Mouse (Mus musculus): ENCODE results near the gene Dusp5. TPM values are rescaled to one million over a fixed set of nuclear protein-coding genes. Genes with fewer than 3 reads are reported as not detected.
"Not testable (repeated sequence)": the region's sequence is repeated elsewhere in the genome, so short reads cannot be mapped to it uniquely, and the experiment has no call there.

The Dusp5 gene
- polyA plus RNA-seq, 1 experiment from 2014 or later = 5.0 TPM

DNA sequence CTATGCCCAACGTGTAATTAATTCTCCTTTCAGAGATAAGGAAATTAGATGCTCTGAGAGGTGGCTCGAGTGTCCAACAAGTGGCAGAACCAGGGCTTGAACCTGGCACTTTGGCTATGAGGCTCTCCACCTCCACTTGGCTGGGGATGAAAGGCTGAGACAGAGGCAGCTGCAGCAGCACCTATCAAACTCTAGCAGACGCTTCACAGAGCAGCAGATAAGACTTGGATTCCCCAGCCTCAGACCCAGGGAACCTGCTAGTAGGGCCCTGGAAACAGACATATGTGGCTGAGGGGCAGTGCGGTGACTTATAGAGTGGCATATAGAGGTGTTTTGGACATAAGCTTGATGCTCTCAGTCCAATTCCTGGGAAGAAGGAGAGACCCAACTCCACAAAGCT is 36.4 kb upstream of the Dusp5 start:
- ATAC-seq (ENCODE audit: insufficient read depth, low FRiP score, low TSS enrichment) (no peak), DNase-seq (ENCODE audit: low spot score) (no peak)
- Histone ChIP-seq H3K4me3 (ENCODE audit: low read depth, low read length) (no peak overlapping the region), H3K27me3 (ENCODE audit: control insufficient read depth, insufficient read depth, low read length) (no peaks in the 10 kb centered on the region), H3K9me3 (ENCODE audit: control insufficient read depth, low read length) (no peaks in the 10 kb centered on the region), H3K9ac (ENCODE audit: low read length) (no peak overlapping the region), H3K36me3 (ENCODE audit: control insufficient read depth, insufficient read depth, low read length) (no peaks in the 10 kb centered on the region), H3K4me2 (ENCODE audit: low read depth) (no peak overlapping the region), H3K27ac (ENCODE audit: low read depth, low read length) (no peak overlapping the region), H3K4me1 (ENCODE audit: control insufficient read depth, insufficient read depth, low read length) (no peaks in the 10 kb centered on the region)
- WGBS = 80% methylated on average over 4 of the region's 4 CpGs

DNA sequence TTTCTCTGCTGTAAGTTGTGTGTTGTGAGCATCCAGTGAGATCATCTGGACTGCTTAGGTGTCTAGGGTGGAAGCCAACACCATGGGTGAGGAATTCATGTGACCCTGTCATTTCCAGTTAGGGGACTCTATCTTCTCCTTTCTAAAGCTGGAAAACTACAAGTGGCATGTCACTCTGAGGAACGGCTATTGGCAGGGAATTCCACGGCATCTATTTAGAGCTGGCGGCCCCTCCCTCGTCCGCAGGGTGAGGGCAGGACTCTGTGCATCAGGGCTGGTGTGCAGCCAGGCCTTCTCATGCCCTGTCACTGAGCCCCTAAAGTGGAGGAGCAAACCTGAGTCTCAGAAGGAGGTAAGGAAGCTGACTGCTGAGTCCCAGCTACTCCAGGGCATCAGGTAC is 35.0 kb upstream of the Dusp5 start:
- Histone ChIP-seq H3K9ac (ENCODE audit: low read length) (no peak overlapping the region), H3K9me3 (ENCODE audit: control insufficient read depth, low read length) (no peaks in the 10 kb centered on the region), H3K27ac (ENCODE audit: low read depth, low read length) (no peak overlapping the region), H3K4me1 (ENCODE audit: control insufficient read depth, insufficient read depth, low read length) (no peaks in the 10 kb centered on the region), H3K27me3 (ENCODE audit: control insufficient read depth, insufficient read depth, low read length) (no peaks in the 10 kb centered on the region), H3K36me3 (ENCODE audit: control insufficient read depth, insufficient read depth, low read length) (no peaks in the 10 kb centered on the region), H3K4me3 (ENCODE audit: low read depth, low read length) (no peak overlapping the region), H3K4me2 (ENCODE audit: low read depth) (no peak overlapping the region)
- 69% methylated on average over 5 of the region's 5 CpGs for WGBS
- DNase-seq (ENCODE audit: low spot score) = no peak
- no peak for ATAC-seq (ENCODE audit: insufficient read depth, low FRiP score, low TSS enrichment)

DNA sequence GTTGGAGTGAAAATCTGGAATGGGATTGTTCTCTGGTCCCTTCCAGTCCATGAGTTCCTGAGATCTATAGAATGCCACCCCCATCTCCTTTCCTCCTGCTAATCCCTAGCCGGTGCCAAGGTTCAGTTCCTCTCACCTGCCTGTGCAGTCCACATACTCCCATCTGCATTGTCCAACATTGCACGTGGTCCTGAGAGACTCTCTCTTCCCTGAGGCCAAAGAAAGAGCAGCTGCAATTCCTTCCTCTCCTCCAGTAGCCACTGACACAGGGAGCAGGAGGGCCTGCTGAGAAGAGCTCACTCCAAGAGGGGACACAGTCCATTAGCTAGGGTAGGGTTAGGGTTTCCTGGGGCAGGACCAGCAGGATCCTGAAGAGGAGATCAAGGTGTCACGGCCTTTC is 31.0 kb upstream of the Dusp5 start:
- no peak overlapping the region for H3K4me3 ChIP-seq (ENCODE audit: low read depth, low read length)
- H3K36me3 ChIP-seq (ENCODE audit: control insufficient read depth, insufficient read depth, low read length) = no peaks in the 10 kb centered on the region
- no peak overlapping the region for H3K4me2 ChIP-seq (ENCODE audit: low read depth)
- WGBS = 72% methylated on average over 3 of the region's 3 CpGs
- H3K9ac ChIP-seq (ENCODE audit: low read length) = no peak overlapping the region
- no peaks in the 10 kb centered on the region for H3K27me3 ChIP-seq (ENCODE audit: control insufficient read depth, insufficient read depth, low read length)
- 0 out of 2 replicates have a peak, but pooled peaks cover 3% of the 10 kb centered on the region for H3K4me1 ChIP-seq (ENCODE audit: control insufficient read depth, insufficient read depth, low read length)
- no peaks in the 10 kb centered on the region for H3K9me3 ChIP-seq (ENCODE audit: control insufficient read depth, low read length)
- no peak for ATAC-seq (ENCODE audit: insufficient read depth, low FRiP score, low TSS enrichment)
- peak; percentile 8 for DNase-seq (ENCODE audit: low spot score)
- H3K27ac ChIP-seq (ENCODE audit: low read depth, low read length) = no peak overlapping the region

DNA sequence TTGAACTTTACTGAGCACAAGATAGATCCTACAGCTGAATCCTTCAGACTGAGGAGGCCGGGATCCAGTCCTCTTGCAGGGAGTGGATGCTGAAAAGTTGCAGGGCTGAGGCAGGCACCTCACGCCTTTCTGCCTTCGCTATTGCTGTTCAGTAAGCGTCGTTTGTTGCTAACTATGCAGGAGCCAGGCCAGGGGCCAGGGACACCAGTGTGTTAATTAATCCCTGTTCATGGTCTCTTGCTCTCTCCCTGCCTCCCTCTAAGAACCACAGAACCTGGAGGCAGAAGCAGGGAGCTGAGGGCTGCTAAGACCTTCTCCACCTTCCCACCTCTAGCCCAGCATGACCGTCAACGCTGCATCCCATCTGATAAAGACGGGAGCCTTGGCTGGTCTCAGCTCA is 29.9 kb upstream of the Dusp5 start:
- no peak for ATAC-seq (ENCODE audit: insufficient read depth, low FRiP score, low TSS enrichment)
- H3K4me3 ChIP-seq (ENCODE audit: low read depth, low read length) = no peak overlapping the region
- H3K9me3 ChIP-seq (ENCODE audit: control insufficient read depth, low read length) = no peaks in the 10 kb centered on the region
- H3K27me3 ChIP-seq (ENCODE audit: control insufficient read depth, insufficient read depth, low read length) = no peaks in the 10 kb centered on the region
- H3K4me1 ChIP-seq (ENCODE audit: control insufficient read depth, insufficient read depth, low read length) = 0 out of 2 replicates have a peak, but pooled peaks cover 3% of the 10 kb centered on the region
- DNase-seq (ENCODE audit: low spot score) = no peak
- 85% methylated on average over 8 of the region's 8 CpGs for WGBS
- H3K4me2 ChIP-seq (ENCODE audit: low read depth) = no peak overlapping the region
- no peak overlapping the region for H3K9ac ChIP-seq (ENCODE audit: low read length)
- H3K27ac ChIP-seq (ENCODE audit: low read depth, low read length) = no peak overlapping the region
- H3K36me3 ChIP-seq (ENCODE audit: control insufficient read depth, insufficient read depth, low read length) = no peaks in the 10 kb centered on the region

DNA sequence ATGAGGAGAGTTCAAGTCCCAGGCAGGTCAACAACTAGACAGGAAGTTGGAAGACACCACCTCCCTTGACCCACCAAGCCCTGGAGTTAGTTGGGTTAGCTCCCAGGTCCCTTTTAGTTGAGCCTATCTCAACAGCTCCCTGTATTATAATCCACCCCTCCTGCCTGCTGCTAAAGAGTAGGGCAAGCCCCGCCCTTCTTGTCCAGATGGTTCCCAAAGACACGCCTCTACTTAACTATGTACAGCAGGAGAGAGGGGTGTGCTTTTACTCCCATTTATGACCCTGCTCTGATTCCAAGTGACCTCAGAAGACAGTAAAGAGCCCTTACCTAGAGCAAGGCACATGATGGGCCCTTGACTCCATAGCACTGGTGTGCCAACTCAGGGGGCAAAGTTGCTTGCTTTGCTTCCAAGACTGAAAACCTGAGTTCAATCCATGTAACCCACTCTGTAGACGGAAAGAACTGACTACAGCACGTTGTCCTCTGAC is 29.4 kb upstream of the Dusp5 start:
- Histone ChIP-seq H3K4me1 (ENCODE audit: control insufficient read depth, insufficient read depth, low read length) (0 out of 2 replicates have a peak, but pooled peaks cover 3% of the 10 kb centered on the region), H3K9ac (ENCODE audit: low read length) (no peak overlapping the region), H3K4me2 (ENCODE audit: low read depth) (no peak overlapping the region), H3K4me3 (ENCODE audit: low read depth, low read length) (no peak overlapping the region), H3K9me3 (ENCODE audit: control insufficient read depth, low read length) (no peaks in the 10 kb centered on the region), H3K27me3 (ENCODE audit: control insufficient read depth, insufficient read depth, low read length) (no peaks in the 10 kb centered on the region), H3K36me3 (ENCODE audit: control insufficient read depth, insufficient read depth, low read length) (no peaks in the 10 kb centered on the region), H3K27ac (ENCODE audit: low read depth, low read length) (no peak overlapping the region)
- 80% methylated on average over 4 of the region's 4 CpGs for WGBS
- DNase-seq (ENCODE audit: low spot score) (peak; percentile 6), ATAC-seq (ENCODE audit: insufficient read depth, low FRiP score, low TSS enrichment) (no peak)

DNA sequence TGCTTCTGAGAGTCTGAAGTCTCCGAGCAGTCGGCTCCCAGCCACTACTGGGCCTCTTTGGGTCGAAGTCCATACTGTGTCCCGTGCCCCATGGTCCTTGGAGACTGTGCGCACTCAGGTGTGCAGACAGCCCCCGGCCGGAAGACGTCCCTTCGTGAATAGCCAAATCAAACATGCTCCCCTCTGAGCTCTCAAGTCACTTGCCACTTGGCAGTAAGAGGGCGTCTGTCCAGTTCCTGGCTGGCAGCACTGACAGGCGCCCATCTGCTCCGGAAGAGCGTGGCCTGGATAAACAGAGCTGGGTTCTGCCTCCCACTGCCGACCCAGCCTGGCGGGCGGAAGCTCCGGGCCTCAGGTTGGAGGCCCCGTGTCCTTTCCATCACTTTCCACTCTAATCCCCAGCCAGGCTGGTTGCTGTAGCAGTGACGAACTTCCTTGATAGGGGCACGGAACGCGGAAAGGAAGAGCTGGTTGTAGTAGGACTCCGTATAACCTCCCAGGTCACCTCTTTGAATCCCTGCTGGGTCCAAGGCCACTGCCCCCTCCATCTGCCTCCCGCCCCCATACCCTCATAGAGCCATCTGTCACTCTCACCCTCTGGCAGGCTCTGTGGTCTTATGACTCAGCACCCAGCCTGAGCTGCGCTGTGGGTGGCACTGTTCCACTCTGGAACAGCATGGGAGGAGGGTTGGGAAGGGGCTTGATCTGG is 28.5 kb upstream of the Dusp5 start:
- DNase-seq (ENCODE audit: low spot score) (peak; percentile 9), ATAC-seq (ENCODE audit: insufficient read depth, low FRiP score, low TSS enrichment) (no peak)
- Histone ChIP-seq H3K4me2 (ENCODE audit: low read depth) (no peak overlapping the region), H3K27me3 (ENCODE audit: control insufficient read depth, insufficient read depth, low read length) (no peaks in the 10 kb centered on the region), H3K9ac (ENCODE audit: low read length) (no peak overlapping the region), H3K27ac (ENCODE audit: low read depth, low read length) (no peak overlapping the region), H3K4me3 (ENCODE audit: low read depth, low read length) (no peak overlapping the region), H3K36me3 (ENCODE audit: control insufficient read depth, insufficient read depth, low read length) (no peaks in the 10 kb centered on the region), H3K9me3 (ENCODE audit: control insufficient read depth, low read length) (no peaks in the 10 kb centered on the region), H3K4me1 (ENCODE audit: control insufficient read depth, insufficient read depth, low read length) (0 out of 2 replicates have a peak, but pooled peaks cover 3% of the 10 kb centered on the region)
- 70% methylated on average over 25 of the region's 25 CpGs for WGBS

DNA sequence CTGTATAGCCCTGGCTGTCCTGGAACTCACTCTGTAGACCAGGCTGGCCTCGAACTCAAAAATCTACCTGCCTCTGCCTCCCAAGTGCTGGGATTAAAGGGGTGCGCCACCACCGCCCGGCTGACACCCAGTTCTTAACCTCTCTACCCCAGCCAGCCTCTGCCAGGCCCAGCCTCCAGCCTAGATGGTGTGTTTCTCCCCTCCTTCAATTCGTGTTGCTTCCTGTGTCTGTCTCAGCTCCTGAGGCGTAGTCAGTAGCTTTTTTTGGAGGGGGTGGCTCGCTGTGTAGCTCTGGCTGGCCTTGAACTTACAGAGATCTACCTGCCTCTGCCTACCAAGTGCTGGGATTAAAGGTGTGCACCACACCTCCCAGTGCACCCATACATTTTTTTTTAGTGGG is 27.7 kb upstream of the Dusp5 start:
- not testable (repeated sequence) for H3K4me2 ChIP-seq (ENCODE audit: low read depth); DNase-seq (ENCODE audit: low spot score); H3K4me1 ChIP-seq (ENCODE audit: control insufficient read depth, insufficient read depth, low read length); H3K4me3 ChIP-seq (ENCODE audit: low read depth, low read length); ATAC-seq (ENCODE audit: insufficient read depth, low FRiP score, low TSS enrichment); H3K9me3 ChIP-seq (ENCODE audit: control insufficient read depth, low read length); H3K9ac ChIP-seq (ENCODE audit: low read length); H3K27me3 ChIP-seq (ENCODE audit: control insufficient read depth, insufficient read depth, low read length); H3K27ac ChIP-seq (ENCODE audit: low read depth, low read length); H3K36me3 ChIP-seq (ENCODE audit: control insufficient read depth, insufficient read depth, low read length)
- WGBS = 83% methylated on average over 7 of the region's 7 CpGs

DNA sequence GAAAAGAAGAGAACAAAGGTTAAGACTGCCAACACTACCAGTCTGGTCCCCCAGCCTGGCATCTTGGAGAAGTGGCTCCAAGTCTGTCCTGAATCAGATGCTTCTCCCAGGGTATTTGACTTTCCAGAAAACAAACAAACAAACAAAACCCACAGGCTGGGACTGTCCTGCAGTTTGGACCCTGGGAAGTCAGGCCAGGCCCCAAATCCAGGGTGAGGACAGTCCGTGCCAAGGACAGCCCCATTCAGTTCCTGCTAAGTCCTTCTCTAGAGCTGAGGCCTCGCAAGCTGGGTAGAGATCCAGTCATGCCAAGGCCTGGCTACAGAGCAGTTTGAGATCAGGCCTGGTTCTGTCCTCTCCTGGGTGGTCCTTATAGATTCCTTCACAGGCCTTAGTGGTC is 27.1 kb upstream of the Dusp5 start:
- 0 out of 2 replicates have a peak, but pooled peaks cover 3% of the 10 kb centered on the region for H3K4me1 ChIP-seq (ENCODE audit: control insufficient read depth, insufficient read depth, low read length)
- no peak overlapping the region for H3K4me3 ChIP-seq (ENCODE audit: low read depth, low read length)
- no peaks in the 10 kb centered on the region for H3K36me3 ChIP-seq (ENCODE audit: control insufficient read depth, insufficient read depth, low read length)
- no peak overlapping the region for H3K9ac ChIP-seq (ENCODE audit: low read length)
- 94% methylated on average over 2 of the region's 2 CpGs for WGBS
- H3K9me3 ChIP-seq (ENCODE audit: control insufficient read depth, low read length) = no peaks in the 10 kb centered on the region
- H3K4me2 ChIP-seq (ENCODE audit: low read depth) = no peak overlapping the region
- H3K27ac ChIP-seq (ENCODE audit: low read depth, low read length) = no peak overlapping the region
- no peaks in the 10 kb centered on the region for H3K27me3 ChIP-seq (ENCODE audit: control insufficient read depth, insufficient read depth, low read length)
- DNase-seq (ENCODE audit: low spot score) (peak; percentile 5), ATAC-seq (ENCODE audit: insufficient read depth, low FRiP score, low TSS enrichment) (no peak)

DNA sequence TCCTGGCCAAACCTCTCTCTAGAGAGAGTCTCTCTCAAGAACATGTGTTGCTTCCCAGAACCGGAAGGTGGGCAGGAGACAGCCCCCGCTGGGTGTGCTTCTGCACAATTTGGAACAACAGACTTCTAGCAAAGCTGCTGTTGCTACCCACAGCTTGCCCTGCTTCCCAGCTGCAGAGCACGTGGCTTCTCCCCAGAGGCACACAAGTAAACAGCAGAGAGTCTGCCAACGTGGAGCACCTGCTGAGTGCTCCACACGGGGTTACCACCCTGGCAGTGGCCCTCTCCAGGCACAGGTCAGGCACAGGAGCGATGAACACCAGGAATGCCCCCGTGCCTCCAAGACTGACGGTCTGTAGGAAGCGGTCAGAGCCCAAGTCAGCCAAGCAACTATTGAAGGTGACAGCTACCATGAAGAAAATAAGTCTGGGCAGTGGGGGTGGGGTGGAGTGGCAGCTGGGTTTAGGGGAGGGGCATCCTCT is 26.0 kb upstream of the Dusp5 start:
- 58% methylated on average over 9 of the region's 9 CpGs for whole genome bisulfite sequencing
- no peak for ATAC-seq (ENCODE audit: insufficient read depth, low FRiP score, low TSS enrichment)

More for the DNA sequence above, 26.0 kb upstream of the Dusp5 start:
- Histone ChIP-seq H3K9me3 (ENCODE audit: control insufficient read depth, low read length) (no peaks in the 10 kb centered on the region), H3K4me1 (ENCODE audit: control insufficient read depth, insufficient read depth, low read length) (0 out of 2 replicates have a peak, but pooled peaks cover 3% of the 10 kb centered on the region), H3K4me2 (ENCODE audit: low read depth) (no peak overlapping the region), H3K27me3 (ENCODE audit: control insufficient read depth, insufficient read depth, low read length) (no peaks in the 10 kb centered on the region), H3K4me3 (ENCODE audit: low read depth, low read length) (no peak overlapping the region), H3K36me3 (ENCODE audit: control insufficient read depth, insufficient read depth, low read length) (no peaks in the 10 kb centered on the region), H3K27ac (ENCODE audit: low read depth, low read length) (no peak overlapping the region), H3K9ac (ENCODE audit: low read length) (no peak overlapping the region)
- peak; percentile 11 for DNase-seq (ENCODE audit: low spot score)

Data from neural tube, embryonic 11.5 days (tissue).